Mouse (Mus musculus): Measurements from ENCODE around the gene Tcte1.

Tcte1 gene

GRCm38 (mm10) chr17:45511757-45512156 is 11.5 kb upstream of the Tcte1 start:
- in situ Hi-C loops (cut with MseI, MboI), result loop anchor here in 1 of 2 experiments (5.0 kb wide), 1 partner anchor 41 kb away; no protein-coding TSS in a partner anchor

- in situ Hi-C loops (cut with MseI, MboI), result loop anchor here in 1 of 2 experiments (5.0 kb wide), 1 partner anchor 37 kb away; no protein-coding TSS in a partner anchor
These were observed 8.0 kb upstream of the Tcte1 start for GRCm38 (mm10) chr17:45515204-45515726.

GRCm38 (mm10) chr17:45515806-45516205 is 7.4 kb upstream of the Tcte1 start:
- in situ Hi-C loops (cut with MseI, MboI), result loop anchor here in 1 of 2 experiments (5.0 kb wide), 1 partner anchor 36 kb away; no protein-coding TSS in a partner anchor

GRCm38 (mm10) chr17:45516488-45516887 is 6.7 kb upstream of the Tcte1 start:
- in situ Hi-C loops (cut with MseI, MboI), result loop anchor here in 1 of 2 experiments (5.0 kb wide), 1 partner anchor 36 kb away; no protein-coding TSS in a partner anchor

- in situ Hi-C loops (cut with MseI, MboI), result loop anchor here in 1 of 2 experiments (5.0 kb wide), 1 partner anchor 35 kb away; no protein-coding TSS in a partner anchor
These were observed 6.1 kb upstream of the Tcte1 start for GRCm38 (mm10) chr17:45517135-45517534.

DNA sequence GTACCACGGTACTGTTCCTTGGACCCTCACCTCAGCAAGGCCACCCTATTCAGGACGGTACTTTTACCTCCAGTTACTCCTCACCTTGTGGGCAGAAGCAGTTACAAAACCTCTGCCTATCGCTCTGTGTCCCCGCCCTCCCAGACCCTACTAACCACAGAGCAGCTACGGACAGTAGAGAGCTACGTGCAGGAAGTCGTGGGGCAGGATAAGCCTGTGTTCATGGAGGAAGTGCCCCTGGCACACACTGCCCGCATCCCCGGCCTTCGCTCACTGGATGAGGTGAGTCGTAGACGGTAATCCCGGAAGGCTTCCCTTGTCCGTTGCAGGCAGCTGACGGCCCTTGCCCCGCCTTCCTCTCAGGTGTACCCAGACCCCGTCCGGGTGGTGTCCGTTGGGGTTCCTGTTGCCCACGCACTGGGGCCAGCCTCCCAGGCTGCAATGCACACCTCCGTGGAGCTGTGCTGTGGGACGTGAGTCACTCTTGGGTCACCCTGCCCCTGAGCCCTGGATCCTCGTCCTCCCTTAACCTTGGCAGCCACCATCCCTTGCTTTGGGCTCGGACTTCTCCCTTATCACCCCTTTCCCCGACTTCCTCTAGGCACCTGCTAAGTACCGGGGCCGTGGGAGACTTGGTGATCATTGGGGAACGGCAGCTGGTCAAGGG is 5.6 kb upstream of the Tcte1 start:
- in situ Hi-C loops (cut with MseI, MboI), result loop anchor here in 1 of 2 experiments (5.0 kb wide), 1 partner anchor 35 kb away; no protein-coding TSS in a partner anchor

DNA sequence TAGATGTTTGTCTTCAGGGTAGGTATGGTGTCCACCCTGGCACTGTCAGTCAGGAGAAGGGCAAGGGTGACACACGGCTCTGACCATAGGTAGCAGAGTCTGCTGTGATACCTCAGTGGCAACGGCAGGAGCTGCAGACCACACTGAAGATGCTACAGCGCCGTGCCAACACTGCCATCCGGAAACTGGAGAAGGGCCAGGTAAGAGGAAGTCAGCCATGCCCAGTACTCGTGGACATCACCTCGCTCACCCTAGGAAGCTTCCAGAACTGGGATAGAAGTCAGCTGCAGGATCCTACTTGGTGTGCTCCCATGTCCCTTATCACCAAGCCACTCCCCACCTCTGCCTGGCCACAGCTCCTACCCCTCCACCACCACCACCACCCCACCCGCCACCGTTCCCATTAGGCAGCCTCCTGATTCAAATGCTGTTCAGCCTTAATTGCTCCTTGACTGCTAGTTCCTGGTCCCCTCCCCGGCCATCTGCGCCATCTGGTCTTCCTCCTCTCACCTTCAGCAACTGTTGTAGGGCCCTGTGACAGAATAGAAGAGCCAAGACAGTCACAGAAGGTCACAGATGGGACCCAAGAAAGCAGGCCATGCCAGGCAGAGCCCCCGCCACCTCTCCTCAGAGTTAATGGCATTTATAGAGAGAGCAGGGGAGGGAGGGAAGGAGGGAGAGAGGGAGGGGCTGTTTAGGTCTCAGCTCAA is 4.3 kb upstream of the Tcte1 start:
- in situ Hi-C loops (cut with MseI, MboI), result loop anchor here in 1 of 2 experiments (5.0 kb wide), 1 partner anchor 33 kb away; no protein-coding TSS in a partner anchor

DNA sequence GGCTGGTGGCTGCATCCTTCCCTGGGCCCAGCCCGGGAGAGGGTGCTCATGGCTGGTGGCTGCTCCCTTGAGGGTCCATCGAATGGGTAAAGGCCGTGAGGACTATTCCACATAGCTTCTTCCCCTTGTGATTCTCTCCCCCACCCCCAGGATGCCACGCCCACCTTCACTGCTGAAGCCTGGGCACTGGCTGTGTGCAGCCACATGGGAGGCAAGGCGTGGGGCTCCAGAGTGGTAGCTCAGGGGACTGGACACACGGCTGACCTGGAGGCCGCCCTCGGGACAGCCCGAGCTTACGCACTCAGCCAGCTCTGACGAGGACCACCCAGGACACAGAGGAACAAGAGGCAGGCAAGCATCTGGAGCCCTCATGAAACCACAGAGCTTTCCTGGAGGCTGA is 3.1 kb upstream of the Tcte1 start:
- in situ Hi-C loops (cut with MseI, MboI), result no loop called here

GRCm38 (mm10) chr17:45524961-45525360 is 1.7 kb downstream of the Tcte1 start:
- in situ Hi-C loops (cut with MseI, MboI), result no loop called here

GRCm38 (mm10) chr17:45526571-45526970 is 3.3 kb downstream of the Tcte1 start:
- in situ Hi-C loops (cut with MseI, MboI), result no loop called here

- in situ Hi-C loops (cut with MseI, MboI), result loop anchor here in 1 of 2 experiments (5.0 kb wide), 1 partner anchor 53 kb away; the partner anchor contains the start of gene Spats1
These were observed 7.1 kb downstream of the Tcte1 start for GRCm38 (mm10) chr17:45530346-45530782.

GRCm38 (mm10) chr17:45532896-45533295 is 9.7 kb downstream of the Tcte1 start:
- in situ Hi-C loops (cut with MseI, MboI), result loop anchor here in 1 of 2 experiments (5.0 kb wide), 1 partner anchor 56 kb away; the partner anchor contains the start of gene Spats1

DNA sequence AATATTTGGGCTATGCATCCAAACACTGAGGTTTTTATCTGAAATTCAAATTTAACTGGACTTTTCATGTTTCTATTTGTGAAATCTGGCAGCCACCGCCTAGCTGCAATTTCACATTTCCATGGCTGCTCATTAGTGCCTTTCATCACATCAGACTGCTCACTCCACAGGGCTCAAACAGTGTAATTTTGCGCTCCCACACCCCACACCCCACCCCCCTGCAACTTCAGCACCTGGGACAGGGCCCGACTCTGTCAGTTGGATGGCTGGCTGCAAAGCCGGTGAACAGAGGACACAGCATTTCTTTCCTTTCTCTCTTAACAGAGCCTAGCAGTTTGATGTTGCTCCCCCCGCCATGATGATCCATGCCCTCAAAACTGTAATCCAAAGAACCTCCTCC is 13.0 kb downstream of the Tcte1 start:
- in situ Hi-C loops (cut with MseI, MboI), result no loop called here

DNA sequence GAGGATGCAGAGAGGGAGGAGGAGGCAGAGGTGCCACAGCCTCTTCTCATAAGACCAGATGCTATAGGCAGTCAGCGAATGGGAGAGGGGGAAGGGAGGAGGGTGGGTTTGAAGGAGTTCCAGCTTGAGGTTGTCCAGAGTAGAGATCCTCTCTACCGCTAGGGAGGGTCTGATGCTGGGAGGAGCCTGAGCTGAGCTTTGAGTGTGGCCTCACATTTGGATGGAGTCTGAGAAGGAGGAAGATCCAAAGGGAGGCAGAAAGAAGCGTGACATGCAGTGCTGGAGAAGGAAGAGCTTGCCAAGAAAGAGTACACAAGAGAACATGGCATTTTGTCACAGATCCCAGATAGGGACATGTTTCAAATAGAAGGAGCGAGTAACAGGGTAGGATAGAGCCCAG is 15.2 kb downstream of the Tcte1 start:
- in situ Hi-C loops (cut with MseI, MboI), result no loop called here

DNA sequence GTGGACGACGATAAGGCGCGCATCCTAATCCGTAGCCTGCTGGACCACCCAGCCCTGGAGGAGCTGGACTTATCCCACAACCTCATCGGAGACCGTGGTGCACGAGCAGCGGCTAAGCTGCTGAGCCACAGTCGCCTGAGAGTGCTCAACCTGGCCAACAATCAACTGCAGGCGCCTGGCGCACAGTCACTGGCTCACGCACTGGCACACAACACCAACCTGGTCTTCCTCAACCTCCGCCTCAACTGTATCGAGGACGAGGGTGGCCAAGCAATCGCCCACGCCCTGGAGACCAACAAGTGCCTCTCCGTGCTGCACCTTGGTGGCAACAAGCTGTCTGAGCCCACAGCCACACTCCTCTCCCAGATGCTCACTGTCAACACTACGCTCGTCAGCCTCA is 16.4 kb downstream of the Tcte1 start:
- in situ Hi-C loops (cut with MseI, MboI), result no loop called here

GRCm38 (mm10) chr17:45542129-45542528 is 18.9 kb downstream of the Tcte1 start:
- in situ Hi-C loops (cut with MseI, MboI), result no loop called here

DNA sequence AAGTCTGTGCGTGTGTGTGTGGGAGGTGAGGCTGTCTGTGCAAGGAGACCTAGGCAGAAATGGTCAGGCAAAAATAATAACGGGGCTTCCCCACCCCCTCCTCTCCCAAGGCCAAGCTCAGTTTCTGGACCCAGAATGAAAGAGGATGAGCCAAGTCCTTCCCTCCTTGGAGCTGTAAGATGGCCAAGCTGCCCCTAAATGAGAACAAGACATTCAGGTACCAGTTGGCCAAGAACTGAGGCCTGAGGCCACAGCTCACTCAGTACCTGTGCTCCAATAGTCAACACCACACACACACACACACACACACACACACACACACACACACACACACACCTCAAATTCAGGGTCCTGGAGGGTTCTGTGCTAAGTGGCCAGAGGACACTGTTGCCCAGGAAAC is 19.5 kb downstream of the Tcte1 start:
- in situ Hi-C loops (cut with MseI, MboI), result no loop called here

DNA sequence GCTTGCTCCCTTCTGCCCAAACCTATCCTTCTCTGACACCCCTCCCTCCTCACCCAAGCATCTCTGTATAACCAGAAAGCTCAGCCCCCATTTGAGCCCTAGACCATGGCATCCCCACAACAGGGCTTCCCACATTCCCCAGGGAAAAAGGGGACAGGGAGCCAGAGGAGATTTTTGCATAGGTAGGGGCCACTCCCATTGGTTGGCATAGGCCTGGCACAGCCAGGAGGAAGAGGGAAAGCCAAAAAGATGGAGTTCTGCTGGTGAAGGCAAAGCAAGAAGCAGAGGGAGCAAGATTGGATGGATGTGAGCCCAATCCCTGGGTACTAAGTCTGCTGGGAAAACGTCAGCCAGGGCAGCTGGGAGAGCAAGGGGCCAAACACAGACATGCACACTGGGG is 19.9 kb downstream of the Tcte1 start:
- in situ Hi-C loops (cut with MseI, MboI), result no loop called here

GRCm38 (mm10) chr17:45544001-45544872 is 21.0 kb downstream of the Tcte1 start:
- in situ Hi-C loops (cut with MseI, MboI), result no loop called here

DNA sequence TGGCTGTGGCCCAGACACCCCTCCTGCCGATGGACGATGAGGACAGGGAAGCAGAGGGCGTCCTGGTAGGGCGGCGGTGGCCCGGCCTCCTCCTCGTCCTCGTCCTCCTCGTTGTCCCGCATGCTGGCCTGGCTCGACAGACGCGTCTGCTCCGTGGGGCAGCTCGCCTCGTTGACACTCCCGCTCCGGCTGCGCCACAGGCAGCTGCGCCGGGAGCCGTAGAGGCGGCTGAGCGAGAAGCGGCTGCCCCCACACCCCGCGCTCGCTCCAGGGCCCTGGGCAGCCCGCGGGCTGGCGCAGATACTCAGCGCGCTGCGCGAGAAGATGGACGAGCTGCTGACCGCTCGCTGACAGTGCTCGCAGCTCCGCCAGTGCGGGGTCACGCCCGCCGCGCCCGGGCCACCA is 21.6 kb downstream of the Tcte1 start:
- in situ Hi-C loops (cut with MseI, MboI), result no loop called here

- in situ Hi-C loops (cut with MseI, MboI), result no loop called here
These were observed 22.2 kb downstream of the Tcte1 start for GRCm38 (mm10) chr17:45545278-45545961.
